Mouse (Mus musculus) brain, embryonic 14.5 days (tissue): Measurements from ENCODE around the gene Pcbp4. TPM values are rescaled to one million over a fixed set of nuclear protein-coding genes. Genes with fewer than 3 reads are reported as not detected.

Source experiments
- DNase-seq: peaks from one replicate; pipeline ENCODE4 v3.0.0-alpha.2; 2011; ENCODE audit warnings: low read depth
- CTCF ChIP-seq: fragments of 200-500 bp; IDR thresholded peaks from 2 replicates; pipeline ENCODE4 v1.5.1; 2012; ENCODE audit warnings: inconsistent platforms, mild to moderate bottlenecking, moderate library complexity, borderline replicate concordance; ENCODE audit not compliant: insufficient read depth, insufficient read length; ENCODE audit errors: extremely low read depth
- POLR2A ChIP-seq: fragments of 200-500 bp; IDR thresholded peaks from 2 replicates; pipeline ENCODE4 v1.6.1; 2012; ENCODE audit warnings: mild to moderate bottlenecking, inconsistent platforms, borderline replicate concordance; ENCODE audit not compliant: poor library complexity, insufficient read depth, insufficient read length, severe bottlenecking; ENCODE audit errors: extremely low read depth
- polyA plus RNA-seq: library from polyadenylated mRNA; depleted of rRNA; stranded (reverse); fragments of >200 nt; gene quantifications from 2 replicates; pipeline ENCODE4 v1.2.3, GENCODE M21; 2012

The Pcbp4 gene
- polyA plus RNA-seq, 1 experiment = 607 TPM

- no peak for TF ChIP-seq POLR2A
- no peak for TF ChIP-seq CTCF
- no peak for DNase-seq
These were observed 6.9 kb downstream of the Pcbp4 start for GRCm38 (mm10) chr9:106459946-106460345.

DNA sequence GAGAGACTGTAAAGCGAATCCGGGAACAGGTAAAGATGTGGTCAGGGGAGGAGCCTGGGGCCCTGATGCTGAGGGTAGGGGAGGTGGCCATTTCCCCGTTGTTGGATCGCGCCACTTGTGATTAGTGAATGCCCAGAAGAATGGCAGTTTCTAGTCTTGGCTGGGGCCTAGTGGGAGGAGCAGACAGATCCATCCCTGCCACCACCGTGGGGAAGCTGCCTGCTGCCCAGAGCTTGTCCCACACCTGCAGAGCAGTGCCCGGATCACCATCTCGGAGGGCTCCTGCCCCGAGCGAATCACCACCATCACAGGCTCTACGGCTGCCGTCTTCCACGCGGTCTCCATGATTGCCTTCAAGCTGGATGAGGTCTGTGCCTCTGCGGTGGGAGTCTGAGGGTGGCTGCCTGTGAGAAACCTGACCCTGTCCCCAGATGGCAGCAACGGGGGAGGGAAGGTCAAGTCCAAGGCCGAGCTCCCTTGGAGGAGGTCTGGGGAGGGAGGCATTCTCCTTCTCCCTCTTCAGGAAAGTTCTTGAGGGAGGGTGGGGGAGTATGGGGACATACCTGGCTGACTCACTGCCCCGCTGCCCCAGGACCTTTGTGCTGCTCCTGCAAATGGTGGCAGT is 7.4 kb downstream of the Pcbp4 start:
- no peak for DNase-seq
- TF ChIP-seq POLR2A (no peak), CTCF (no peak)

DNA sequence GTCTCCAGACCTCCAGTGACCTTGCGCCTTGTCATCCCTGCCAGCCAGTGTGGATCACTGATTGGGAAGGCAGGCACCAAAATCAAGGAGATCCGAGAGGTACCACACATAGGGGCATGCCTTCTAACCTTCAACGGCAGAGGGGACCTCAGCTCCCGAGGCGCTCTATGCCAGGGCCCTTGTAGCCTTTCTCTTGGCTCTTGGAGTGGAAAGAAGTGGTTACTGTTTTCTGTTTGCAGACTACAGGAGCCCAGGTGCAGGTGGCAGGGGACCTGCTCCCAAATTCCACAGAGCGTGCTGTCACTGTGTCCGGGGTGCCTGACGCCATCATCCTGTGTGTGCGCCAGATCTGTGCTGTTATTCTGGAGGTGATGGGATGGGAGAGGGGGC is 7.9 kb downstream of the Pcbp4 start:
- no peak for DNase-seq
- TF ChIP-seq CTCF (no peak), POLR2A (no peak)

GRCm38 (mm10) chr9:106461641-106462429 is 8.7 kb downstream of the Pcbp4 start:
- no peak for TF ChIP-seq CTCF
- no peak for TF ChIP-seq POLR2A
- no peak for DNase-seq

- DNase-seq = no peak
- no peak for TF ChIP-seq POLR2A
- TF ChIP-seq CTCF = no peak
These were observed 9.3 kb downstream of the Pcbp4 start for GRCm38 (mm10) chr9:106462430-106462800.

DNA sequence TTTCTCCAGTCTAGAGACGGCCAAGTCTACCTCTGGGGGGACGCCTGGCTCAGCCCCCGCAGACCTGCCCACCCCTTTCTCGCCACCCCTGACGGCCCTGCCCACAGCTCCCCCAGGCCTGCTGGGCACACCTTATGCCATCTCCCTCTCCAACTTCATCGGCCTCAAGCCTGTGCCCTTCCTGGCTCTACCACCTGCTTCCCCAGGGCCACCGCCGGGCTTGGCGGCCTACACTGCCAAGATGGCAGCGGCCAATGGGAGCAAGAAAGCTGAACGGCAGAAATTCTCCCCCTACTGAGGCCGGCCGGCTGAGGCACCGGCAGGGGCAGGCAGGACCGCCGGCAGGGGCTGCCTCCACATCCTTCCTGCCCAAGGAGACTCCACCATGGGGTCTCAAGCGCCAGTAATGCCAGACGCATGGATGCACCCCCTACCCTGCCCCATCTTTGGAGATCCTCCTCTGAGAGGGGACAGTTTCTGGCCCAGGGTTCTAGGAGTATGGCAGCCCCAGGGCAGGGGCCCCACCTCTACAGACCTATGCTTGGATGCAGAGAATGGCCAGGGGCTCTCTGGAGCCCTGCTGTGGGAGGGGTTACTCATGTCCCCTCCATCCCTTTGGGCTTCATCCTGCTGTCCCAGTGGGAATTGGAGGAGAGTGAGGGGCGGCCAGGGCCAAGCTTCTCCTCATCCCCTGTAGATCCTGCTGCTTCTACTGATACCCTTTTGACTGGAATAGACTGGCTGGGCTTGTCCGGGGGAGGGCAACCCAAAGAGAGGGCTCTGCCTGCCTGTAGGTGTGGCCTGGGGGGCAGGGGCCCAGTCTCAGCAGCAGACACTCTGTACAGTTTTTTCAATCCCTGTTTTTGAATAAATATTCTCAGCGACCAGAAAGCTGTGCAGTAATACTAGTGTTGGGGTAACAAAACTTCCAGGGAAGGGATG is 10.3 kb downstream of the Pcbp4 start:
- TF ChIP-seq CTCF (no peak), POLR2A (no peak)
- DNase-seq = no peak

DNA sequence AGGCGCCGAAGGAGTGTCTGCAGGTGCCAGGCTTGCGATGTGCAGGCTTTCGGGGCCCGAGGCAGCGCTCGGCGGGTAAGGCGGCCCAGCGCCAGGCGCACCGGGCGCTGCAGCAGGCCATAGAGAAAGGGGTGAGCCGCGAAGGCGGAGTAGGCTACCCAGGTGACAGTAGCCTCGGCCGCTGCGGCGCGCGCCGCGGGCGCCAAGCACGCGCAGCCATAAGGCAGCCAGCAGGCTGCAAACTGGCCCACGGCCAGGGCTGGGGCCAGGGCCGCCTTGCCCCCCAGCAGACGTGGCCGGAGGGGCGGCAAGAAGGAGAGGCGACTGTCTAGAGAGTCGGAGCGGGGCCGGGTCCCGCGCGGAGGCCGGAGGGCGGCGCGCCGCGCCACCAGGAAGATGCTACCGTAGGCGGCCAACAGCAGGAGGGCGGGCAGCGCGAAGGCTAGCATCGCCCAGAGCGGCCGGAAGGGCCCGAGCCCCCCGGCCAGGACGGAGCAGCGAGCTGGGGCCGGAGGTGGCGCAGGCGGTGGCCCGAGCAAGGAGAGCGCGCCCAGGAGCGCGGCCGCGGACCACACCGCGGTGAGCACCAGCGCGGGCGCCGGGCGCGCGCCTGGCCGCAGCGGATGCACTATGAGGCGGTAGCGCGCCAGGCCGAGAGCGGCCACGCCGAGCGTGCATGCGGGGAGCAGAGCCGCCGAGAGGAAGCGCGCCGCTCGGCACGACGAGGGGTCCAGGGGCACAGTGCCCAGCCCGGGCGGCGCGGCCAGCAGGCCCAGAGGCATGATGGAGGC is 11.9 kb downstream of the Pcbp4 start:
- peak; percentile 89 for DNase-seq
- no peak for TF ChIP-seq CTCF
- no peak for TF ChIP-seq POLR2A

- TF ChIP-seq POLR2A (no peak), CTCF (no peak)
- peak; percentile 86 for DNase-seq
These were observed 12.6 kb downstream of the Pcbp4 start, which contains the start of gene Gpr62 for GRCm38 (mm10) chr9:106465571-106466200. Gene Gpr62, minus strand, starts transcription at chr9:106465938.

DNA sequence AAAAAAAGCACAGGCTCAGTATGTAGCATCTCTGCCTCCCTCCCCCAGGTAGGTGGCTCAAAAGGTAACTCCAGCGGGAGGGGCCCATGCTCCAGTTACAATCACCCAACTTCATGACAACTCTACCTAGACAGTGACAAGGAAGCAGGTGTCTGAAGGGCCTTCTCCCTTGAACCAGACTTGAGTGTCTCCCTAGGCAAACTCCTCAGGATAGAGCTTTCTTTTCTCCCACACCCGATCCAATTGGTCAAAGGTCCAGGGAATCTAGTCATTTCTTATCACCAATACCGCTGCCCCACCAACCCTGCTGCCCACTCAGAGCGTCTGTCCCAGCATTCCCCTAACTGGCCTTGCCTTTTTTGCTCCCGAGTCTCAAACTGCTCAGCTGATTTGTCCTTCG is 13.6 kb downstream of the Pcbp4 start:
- no peak for TF ChIP-seq POLR2A
- no peak for TF ChIP-seq CTCF
- no peak for DNase-seq

DNA sequence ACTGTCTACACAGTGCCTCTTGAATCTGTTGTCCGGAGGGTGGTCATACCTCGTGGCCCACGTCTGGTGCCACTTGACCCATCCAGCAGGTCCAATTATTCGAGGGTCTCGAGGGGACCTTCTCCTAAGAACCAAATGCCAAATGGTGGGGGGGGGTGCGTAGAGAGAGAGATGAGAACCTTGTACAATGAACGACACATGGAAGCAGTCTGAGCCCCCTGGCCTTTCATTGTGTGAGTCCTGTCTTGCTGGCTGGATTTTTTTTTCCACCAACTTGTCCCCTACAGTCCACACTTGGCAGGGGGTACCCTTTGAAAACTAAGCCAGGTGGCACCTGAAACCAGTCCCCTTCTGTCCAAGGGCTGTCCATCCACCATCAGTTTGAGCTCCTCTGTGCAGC is 14.7 kb downstream of the Pcbp4 start:
- TF ChIP-seq CTCF (no peak), POLR2A (no peak)
- no peak for DNase-seq
